Mouse (Mus musculus): ENCODE results near the gene Mtch1. TPM values are rescaled to one million over a fixed set of nuclear protein-coding genes. Genes with fewer than 3 reads are reported as not detected.

Gene Mtch1
- polyA plus RNA-seq, 2 experiments = 54.3 to 61.1 TPM

DNA sequence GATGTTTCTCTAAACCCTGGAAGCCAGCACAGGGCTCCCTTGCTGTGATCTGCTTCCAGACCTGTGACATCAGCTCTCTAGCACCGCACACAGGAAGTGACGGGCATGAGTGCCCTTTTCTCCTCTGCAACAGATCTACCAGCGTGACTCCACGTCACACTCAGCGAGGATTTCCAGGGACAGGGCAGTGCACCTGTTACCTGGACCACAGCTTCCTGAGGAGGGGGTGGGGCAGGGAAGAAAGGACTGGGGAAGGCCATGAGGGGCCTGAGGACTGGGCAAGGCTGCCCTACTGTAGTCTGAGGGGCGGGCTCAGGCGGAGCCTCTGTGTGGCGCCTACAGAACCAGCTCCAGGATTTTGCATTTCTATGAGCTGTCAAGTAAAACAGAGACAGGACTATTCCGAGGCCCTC is 6.1 kb downstream of the Mtch1 start:
- Histone ChIP-seq H3K9ac (replicated peaks) (no peak overlapping the region), H3K36me3 (replicated peaks; ENCODE audit: control insufficient read depth, insufficient read depth, low read depth) (peaks cover 3% of the 10 kb centered on the region; the same call in 1 of the 2 replicates), H3K27ac (no peak overlapping the region), H3K4me3 (ENCODE audit: insufficient read depth in 1 of 2, low read depth in 2 of 2, low read length in 2 of 2) (no peak overlapping the region), H3K4me1 (replicated peaks; ENCODE audit: control insufficient read depth in 2 of 2, insufficient read depth in 2 of 2, low read length in 1 of 2) (peaks cover 5 to 10% of the 10 kb centered on the region in 2 experiments), H3K4me2 (ENCODE audit: low read depth) (no peak overlapping the region), H3K9me3 (ENCODE audit: control insufficient read depth, low read length) (no peaks in the 10 kb centered on the region), H3K27me3 (ENCODE audit: control insufficient read depth, insufficient read depth, low read length) (no peaks in the 10 kb centered on the region)
- TF ChIP-seq EP300 (IDR thresholded peaks at IDR 0.05; ENCODE audit: low read depth) = no peak
- TF ChIP-seq CTCF (IDR thresholded peaks at IDR 0.05; ENCODE audit: low read depth) = peak; percentile 35
- ATAC-seq (ENCODE audit: insufficient read depth) = peak; percentile 20; the same call in 1 of the 2 replicates
- WGBS (ENCODE audit: insufficient replicate concordance) = 39% methylated on average over 9 of the region's 9 CpGs
- DNase-seq (ENCODE audit: low read depth in 3 of 3, low spot score in 3 of 3) = no peak

DNA sequence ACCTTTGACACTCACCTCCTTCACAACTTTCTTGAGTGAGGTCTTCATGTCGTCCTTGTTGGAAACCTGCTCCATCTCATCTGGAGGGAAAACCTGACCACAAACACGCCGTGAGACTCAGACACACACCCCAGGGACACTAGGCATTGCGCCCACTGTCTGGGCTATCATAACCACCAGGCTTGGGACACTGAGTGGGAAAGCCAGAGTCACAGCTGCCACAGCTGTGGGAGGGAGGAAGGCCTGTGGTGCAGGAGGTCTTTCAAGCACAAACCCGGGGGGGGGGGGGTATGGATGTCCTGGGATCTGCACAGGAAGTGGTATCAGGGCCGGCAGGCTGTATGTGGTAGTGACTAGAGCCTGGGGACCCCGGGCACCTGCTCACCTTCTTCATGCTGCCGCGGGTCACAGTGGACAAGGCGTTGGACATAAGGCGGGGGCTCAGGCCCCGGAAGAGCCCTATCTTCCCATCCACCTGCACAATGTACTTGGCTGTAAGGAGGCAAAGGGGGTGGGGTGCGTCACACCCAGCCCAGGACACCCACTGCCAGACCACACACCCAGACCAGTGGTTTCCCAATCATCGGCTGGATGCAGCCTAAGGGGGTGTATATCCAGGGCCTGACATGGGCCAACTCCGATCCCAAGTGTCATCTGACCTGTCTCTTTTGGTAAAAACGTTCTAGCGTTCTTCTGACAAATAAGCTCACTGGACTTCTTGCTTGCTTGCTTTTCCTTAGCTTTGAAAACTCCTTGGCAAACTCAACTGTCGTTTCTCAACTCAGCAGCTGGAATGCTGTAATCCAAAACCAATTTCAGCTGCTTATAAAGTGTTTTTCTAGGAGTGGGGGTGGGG is 7.1 kb downstream of the Mtch1 start:
- Histone ChIP-seq H3K4me1 (replicated peaks; ENCODE audit: control insufficient read depth in 2 of 2, insufficient read depth in 2 of 2, low read length in 1 of 2) (peaks cover 0 to 4% of the 10 kb centered on the region in 2 experiments; a peak in 2 of 4 replicates), H3K27ac (no peak overlapping the region), H3K9me3 (ENCODE audit: control insufficient read depth, low read length) (no peaks in the 10 kb centered on the region), H3K4me2 (ENCODE audit: low read depth) (no peak overlapping the region), H3K9ac (replicated peaks) (no peak overlapping the region), H3K4me3 (ENCODE audit: insufficient read depth in 1 of 2, low read depth in 2 of 2, low read length in 2 of 2) (no peak overlapping the region), H3K36me3 (replicated peaks; ENCODE audit: control insufficient read depth, insufficient read depth, low read depth) (peaks cover 3% of the 10 kb centered on the region; the same call in 1 of the 2 replicates), H3K27me3 (ENCODE audit: control insufficient read depth, insufficient read depth, low read length) (no peaks in the 10 kb centered on the region)
- 71% methylated on average over 18 of the region's 18 CpGs for WGBS (ENCODE audit: insufficient replicate concordance)
- no peak for ATAC-seq (ENCODE audit: insufficient read depth)
- no peak for TF ChIP-seq EP300 (IDR thresholded peaks at IDR 0.05; ENCODE audit: low read depth)
- TF ChIP-seq CTCF (IDR thresholded peaks at IDR 0.05; ENCODE audit: low read depth) = no peak
- DNase-seq (ENCODE audit: low read depth in 3 of 3, low spot score in 3 of 3) = no peak

DNA sequence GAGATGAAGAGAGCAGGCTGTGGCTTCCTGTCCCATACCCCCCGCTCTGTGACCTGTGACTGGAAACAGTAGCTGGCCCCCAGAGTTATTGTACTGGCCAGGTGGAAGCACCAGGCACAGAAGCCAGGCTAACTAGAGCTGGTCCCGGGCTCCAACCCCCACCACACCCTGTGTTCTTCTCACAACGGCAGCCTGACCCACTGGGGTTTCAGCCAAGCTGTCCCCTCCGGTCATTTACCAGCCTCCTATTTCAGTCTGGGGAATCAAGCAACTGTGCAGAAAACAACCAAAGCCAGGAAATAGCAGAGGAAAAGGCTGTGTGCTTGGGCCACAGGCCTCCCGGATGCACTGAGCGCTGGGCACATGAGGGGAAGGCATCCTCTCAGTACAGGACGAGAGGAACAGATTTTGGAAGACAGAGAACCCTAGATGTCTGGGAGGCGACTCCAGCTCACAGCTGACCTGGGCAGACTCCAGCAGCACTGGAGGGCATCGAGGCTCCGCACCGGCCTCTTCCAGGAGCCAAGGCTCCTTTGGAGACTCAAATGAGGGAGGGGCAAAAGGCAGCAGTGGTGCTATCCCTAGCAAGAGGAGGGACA is 8.5 kb downstream of the Mtch1 start:
- H3K4me3 ChIP-seq (ENCODE audit: insufficient read depth in 1 of 2, low read depth in 2 of 2, low read length in 2 of 2) = no peak overlapping the region
- no peaks in the 10 kb centered on the region for H3K27me3 ChIP-seq (ENCODE audit: control insufficient read depth, insufficient read depth, low read length)
- DNase-seq (ENCODE audit: low read depth in 3 of 3, low spot score in 3 of 3) (no peak), ATAC-seq (ENCODE audit: insufficient read depth) (no peak)
- 81% methylated on average over 11 of the region's 11 CpGs for WGBS (ENCODE audit: insufficient replicate concordance)
- no peak overlapping the region for H3K9ac ChIP-seq (replicated peaks)
- no peak overlapping the region for H3K27ac ChIP-seq
- H3K4me1 ChIP-seq (replicated peaks; ENCODE audit: control insufficient read depth in 2 of 2, insufficient read depth in 2 of 2, low read length in 1 of 2) = peaks cover 0 to 4% of the 10 kb centered on the region in 2 experiments; a peak in 2 of 4 replicates
- H3K4me2 ChIP-seq (ENCODE audit: low read depth) = no peak overlapping the region
- H3K36me3 ChIP-seq (replicated peaks; ENCODE audit: control insufficient read depth, insufficient read depth, low read depth) = peaks cover 3% of the 10 kb centered on the region; the same call in 1 of the 2 replicates
- TF ChIP-seq EP300 (IDR thresholded peaks at IDR 0.05; ENCODE audit: low read depth) (no peak), CTCF (IDR thresholded peaks at IDR 0.05; ENCODE audit: low read depth) (no peak)
- H3K9me3 ChIP-seq (ENCODE audit: control insufficient read depth, low read length) = no peaks in the 10 kb centered on the region

DNA sequence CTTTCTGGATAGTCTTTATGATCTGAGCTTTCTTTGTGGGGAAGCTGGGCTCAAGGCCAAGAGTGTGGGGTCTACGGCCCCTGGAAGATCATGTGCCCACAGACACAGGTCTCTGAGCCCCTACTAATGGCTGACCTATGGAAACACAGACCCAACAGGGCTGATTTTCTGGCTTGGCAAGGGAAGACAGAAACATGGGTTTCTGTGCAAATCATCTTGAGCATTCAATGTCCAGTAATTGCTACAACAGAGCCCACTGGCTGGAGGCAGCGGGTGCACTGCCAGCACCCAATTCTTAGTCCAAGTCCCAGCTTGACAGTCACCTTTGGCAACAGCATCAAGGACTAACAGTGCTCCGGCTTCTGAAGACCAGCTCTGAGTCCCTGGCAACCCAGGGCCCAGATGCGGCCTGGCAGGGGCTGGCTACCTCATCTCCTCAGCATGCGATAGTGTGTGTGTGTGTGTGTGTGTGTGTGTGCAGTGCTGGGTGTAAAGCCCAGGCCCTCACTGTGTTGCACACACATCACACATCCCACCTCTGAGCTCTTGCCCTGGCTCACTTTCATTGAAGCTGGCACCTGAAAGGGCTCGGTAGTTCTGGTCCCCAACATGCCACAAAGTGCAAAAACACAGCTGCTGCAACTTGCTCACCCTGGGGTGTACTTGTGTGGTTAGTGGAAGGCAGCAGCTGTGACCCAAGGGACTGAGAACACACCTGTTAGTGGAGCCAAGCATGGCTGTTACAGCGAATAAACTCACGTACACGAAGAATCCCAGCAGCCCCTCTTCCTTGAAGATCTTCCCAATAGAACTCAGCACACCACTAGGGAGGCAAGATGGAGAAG is 9.5 kb downstream of the Mtch1 start:
- H3K4me1 ChIP-seq (replicated peaks; ENCODE audit: control insufficient read depth in 2 of 2, insufficient read depth in 2 of 2, low read length in 1 of 2) = peaks cover 0 to 3% of the 10 kb centered on the region in 2 experiments; a peak in 2 of 4 replicates
- peaks cover 3% of the 10 kb centered on the region; the same call in 1 of the 2 replicates for H3K36me3 ChIP-seq (replicated peaks; ENCODE audit: control insufficient read depth, insufficient read depth, low read depth)
- H3K9me3 ChIP-seq (ENCODE audit: control insufficient read depth, low read length) = no peaks in the 10 kb centered on the region
- ATAC-seq (ENCODE audit: insufficient read depth) = no peak
- WGBS (ENCODE audit: insufficient replicate concordance) = 86% methylated on average over 9 of the region's 9 CpGs
- TF ChIP-seq EP300 (IDR thresholded peaks at IDR 0.05; ENCODE audit: low read depth) (no peak), CTCF (IDR thresholded peaks at IDR 0.05; ENCODE audit: low read depth) (no peak)
- no peak overlapping the region for H3K27ac ChIP-seq
- H3K9ac ChIP-seq (replicated peaks) = no peak overlapping the region
- H3K27me3 ChIP-seq (ENCODE audit: control insufficient read depth, insufficient read depth, low read length) = no peaks in the 10 kb centered on the region
- H3K4me2 ChIP-seq (ENCODE audit: low read depth) = no peak overlapping the region
- no peak for DNase-seq (ENCODE audit: low read depth in 3 of 3, low spot score in 3 of 3)
- H3K4me3 ChIP-seq (ENCODE audit: insufficient read depth in 1 of 2, low read depth in 2 of 2, low read length in 2 of 2) = no peak overlapping the region

All from liver, embryonic 14.5 days (tissue).